Mouse (Mus musculus): ENCODE results near the gene E030018B13Rik. TPM values are rescaled to one million over a fixed set of nuclear protein-coding genes. Genes with fewer than 3 reads are reported as not detected.

E030018B13Rik gene
- not detected in 2 replicates for polyA plus RNA-seq (2016; fragmentation: Nextera tagmentation; extraction: Ambion mirVana)

DNA sequence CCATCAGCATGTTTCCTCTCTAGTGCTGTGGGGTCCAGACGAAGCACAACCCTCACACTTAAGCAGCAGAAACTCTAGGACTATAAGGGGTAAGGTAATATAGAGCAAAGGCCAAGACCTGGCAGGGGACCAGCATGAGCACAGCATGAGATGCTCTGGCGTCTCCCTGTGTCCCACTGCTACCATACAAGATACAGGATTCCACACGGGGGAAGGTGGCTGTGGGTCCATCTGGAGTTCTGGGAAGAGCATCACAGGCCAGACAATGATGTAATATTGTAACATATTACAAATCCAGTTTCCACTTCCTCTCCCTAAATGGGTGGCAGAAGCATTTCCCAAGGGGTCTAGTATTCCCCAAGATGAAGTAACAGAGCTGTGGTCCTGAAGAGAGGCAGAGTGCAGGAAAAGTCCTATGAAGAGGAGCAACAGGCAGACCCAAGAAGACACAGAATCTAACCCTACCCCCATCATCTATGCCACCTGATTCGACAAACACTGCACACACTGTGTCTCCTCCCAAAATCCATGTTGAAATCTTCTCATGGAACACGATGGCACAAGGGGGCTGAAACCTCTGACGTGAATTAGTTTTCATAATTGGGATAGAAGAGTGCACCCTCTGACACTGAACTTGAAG lies at the start of gene E030018B13Rik:
E030018B13Rik (plus strand) TSS at position 590 of the 640 bp plus-strand sequence.
- Histone ChIP-seq H3K27me3 (replicated peaks) (no peaks in the 10 kb centered on the region), H3K9ac (no peak within 1 kb of the TSS), H3K4me1 (peaks cover 90% of the 10 kb centered on the region), H3K9me3 (replicated peaks) (no peaks in the 10 kb centered on the region), H3K4me3 (no peak within 1 kb of the TSS), H3K27ac (no peak within 1 kb of the TSS), H3K4me2 (no peak within 1 kb of the TSS), H3K36me3 (peaks cover 12% of the 10 kb centered on the region; the same call in 1 of the 2 replicates)
- ATAC-seq = no peak
- WGBS (ENCODE audit: insufficient replicate concordance) = 76% methylated on average over 6 of the region's 6 CpGs

DNA sequence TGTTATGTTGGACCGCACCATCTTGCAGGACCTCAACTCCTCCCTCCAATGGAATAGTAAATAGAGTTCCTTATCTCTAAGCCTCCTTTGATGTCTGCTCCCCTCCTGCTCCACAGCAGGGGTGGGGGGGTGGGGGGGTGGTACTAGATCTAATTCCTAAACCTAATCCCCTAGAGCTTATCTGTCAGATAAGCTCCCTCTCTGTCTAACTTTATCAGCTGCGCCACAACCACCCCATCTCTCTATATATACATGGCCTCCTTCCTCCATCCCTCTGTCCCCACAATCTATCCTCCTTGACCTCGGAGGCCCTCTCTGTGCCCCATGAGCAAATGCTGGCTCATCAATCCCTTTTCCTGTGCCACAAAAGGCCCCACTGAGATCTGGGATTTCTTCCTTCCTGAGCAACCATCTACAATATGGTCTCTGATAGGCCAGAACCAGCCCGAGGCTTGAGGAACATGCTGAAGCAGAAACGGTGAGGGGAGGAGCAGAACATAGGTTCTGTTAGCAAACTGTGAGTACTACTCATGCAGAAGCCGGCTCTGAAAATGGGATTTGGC lies 48.2 kb upstream of the E030018B13Rik start:
- Histone ChIP-seq H3K4me2 (no peak overlapping the region), H3K27me3 (replicated peaks) (peaks cover 10% of the 10 kb centered on the region), H3K36me3 (no peaks in the 10 kb centered on the region), H3K4me1 (0 out of 2 replicates have a peak, but pooled peaks cover 4% of the 10 kb centered on the region), H3K4me3 (no peak overlapping the region), H3K9me3 (replicated peaks) (no peaks in the 10 kb centered on the region), H3K27ac (no peak overlapping the region), H3K9ac (no peak overlapping the region)
- ATAC-seq = no peak
- WGBS (ENCODE audit: insufficient replicate concordance) = 28% methylated on average over 6 of the region's 6 CpGs

DNA sequence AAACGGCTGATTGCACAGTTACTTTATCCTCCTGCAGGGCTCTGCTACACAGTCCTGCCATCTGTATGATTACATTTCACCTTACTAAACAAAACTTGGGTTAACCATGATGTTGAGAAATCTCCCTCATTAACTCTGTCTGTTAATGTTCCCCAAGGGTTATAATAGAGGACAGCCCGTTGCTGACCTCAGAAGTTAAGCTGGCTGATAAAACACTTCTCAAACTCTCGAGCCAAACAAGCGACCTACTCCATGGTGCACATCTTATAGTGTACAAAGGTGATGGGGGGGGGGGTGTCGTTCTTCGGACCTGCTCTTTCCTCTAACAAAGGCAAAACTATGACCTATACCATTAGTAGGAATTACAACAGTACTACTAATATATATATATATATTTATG lies 45.0 kb upstream of the E030018B13Rik start:
- Histone ChIP-seq H3K4me1 (peaks cover 9% of the 10 kb centered on the region; the same call in 1 of the 2 replicates), H3K4me3 (no peak overlapping the region), H3K27ac (no peak overlapping the region), H3K9ac (no peak overlapping the region), H3K27me3 (replicated peaks) (peaks cover 20% of the 10 kb centered on the region), H3K4me2 (no peak overlapping the region), H3K36me3 (no peaks in the 10 kb centered on the region), H3K9me3 (replicated peaks) (no peaks in the 10 kb centered on the region)
- WGBS (ENCODE audit: insufficient replicate concordance) = 60% methylated on average over 6 of the region's 6 CpGs
- no peak for ATAC-seq

DNA sequence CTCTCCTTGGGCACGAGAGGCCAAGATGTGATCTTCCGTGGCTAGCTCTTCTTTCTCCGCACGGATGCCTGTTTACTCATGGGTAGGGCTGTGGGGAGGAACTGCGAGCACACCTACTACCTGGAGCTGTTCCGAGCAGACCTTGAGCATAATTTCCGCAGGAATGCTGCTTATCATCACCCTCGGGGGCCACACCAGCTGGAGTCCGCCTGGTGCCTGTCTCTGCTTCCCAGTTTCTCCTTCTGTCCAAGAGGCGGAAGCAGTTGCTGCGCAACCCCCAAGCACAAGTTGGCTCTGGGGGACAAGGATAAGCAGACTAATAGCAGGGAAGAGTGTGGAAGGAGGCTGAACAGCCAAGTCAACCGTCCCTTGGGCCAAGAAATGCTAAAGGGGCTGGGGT lies 42.8 kb upstream of the E030018B13Rik start:
- H3K4me2 ChIP-seq = no peak overlapping the region

DNA sequence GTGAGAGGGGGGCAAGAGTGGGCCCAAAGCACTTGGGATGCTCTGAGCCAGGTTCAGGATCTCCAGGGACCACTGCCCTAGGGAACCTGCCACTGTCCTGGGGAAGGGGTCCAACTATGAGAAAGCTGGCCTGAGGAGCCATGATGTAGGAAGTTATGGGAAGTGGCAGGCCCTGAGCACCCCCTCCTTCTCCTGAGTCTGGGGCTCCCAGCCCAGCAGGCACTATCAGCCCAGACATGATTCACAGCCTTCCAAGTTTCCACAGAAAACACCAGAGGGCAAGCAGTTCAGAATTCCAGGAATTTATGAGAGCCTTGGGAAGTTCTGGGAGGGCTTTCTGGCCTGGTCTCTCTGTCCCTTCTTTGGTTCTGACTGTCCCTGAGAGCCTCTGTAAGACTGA lies 41.0 kb upstream of the E030018B13Rik start:
- Histone ChIP-seq H3K36me3 (no peaks in the 10 kb centered on the region), H3K9ac (no peak overlapping the region), H3K27me3 (replicated peaks) (peaks cover 20% of the 10 kb centered on the region), H3K4me2 (no peak overlapping the region), H3K27ac (no peak overlapping the region), H3K4me3 (no peak overlapping the region), H3K4me1 (peaks cover 17% of the 10 kb centered on the region; the same call in 1 of the 2 replicates), H3K9me3 (replicated peaks) (no peaks in the 10 kb centered on the region)
- ATAC-seq = no peak

More for the DNA sequence above, 42.8 kb upstream of the E030018B13Rik start:
- H3K9me3 ChIP-seq (replicated peaks) = no peaks in the 10 kb centered on the region
- peaks cover 17% of the 10 kb centered on the region; the same call in 1 of the 2 replicates for H3K4me1 ChIP-seq
- H3K27ac ChIP-seq = no peak overlapping the region
- peaks cover 20% of the 10 kb centered on the region for H3K27me3 ChIP-seq (replicated peaks)
- ATAC-seq = no peak
- no peaks in the 10 kb centered on the region for H3K36me3 ChIP-seq
- H3K4me3 ChIP-seq = no peak overlapping the region
- no peak overlapping the region for H3K9ac ChIP-seq
- WGBS (ENCODE audit: insufficient replicate concordance) = 38% methylated on average over 12 of the region's 12 CpGs

DNA sequence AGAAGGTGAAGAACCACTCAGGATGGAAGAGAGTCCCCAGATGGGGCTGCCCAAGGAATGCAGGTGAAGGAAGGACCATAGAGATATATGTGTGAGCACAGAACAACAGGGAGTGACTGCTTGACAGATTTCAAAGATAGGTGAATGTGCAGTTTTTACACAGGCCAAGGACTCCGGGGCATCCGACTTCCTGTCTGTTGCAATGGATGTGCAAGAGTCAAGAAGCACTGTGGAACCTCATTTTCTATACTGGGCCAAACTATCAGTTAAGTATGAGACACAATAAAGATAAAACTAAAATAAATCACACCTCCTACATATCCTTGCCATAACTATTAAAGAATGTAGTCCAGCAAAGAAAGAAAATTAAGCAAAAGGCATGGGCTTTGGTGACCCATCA lies 40.0 kb upstream of the E030018B13Rik start:
- Histone ChIP-seq H3K27ac (no peak overlapping the region), H3K4me3 (no peak overlapping the region), H3K4me2 (no peak overlapping the region), H3K9me3 (replicated peaks) (no peaks in the 10 kb centered on the region), H3K27me3 (replicated peaks) (peaks cover 20% of the 10 kb centered on the region), H3K4me1 (peaks cover 17% of the 10 kb centered on the region; the same call in 1 of the 2 replicates), H3K36me3 (no peaks in the 10 kb centered on the region), H3K9ac (no peak overlapping the region)
- no peak for ATAC-seq
- 30% methylated on average over 2 of the region's 2 CpGs for WGBS (ENCODE audit: insufficient replicate concordance)

DNA sequence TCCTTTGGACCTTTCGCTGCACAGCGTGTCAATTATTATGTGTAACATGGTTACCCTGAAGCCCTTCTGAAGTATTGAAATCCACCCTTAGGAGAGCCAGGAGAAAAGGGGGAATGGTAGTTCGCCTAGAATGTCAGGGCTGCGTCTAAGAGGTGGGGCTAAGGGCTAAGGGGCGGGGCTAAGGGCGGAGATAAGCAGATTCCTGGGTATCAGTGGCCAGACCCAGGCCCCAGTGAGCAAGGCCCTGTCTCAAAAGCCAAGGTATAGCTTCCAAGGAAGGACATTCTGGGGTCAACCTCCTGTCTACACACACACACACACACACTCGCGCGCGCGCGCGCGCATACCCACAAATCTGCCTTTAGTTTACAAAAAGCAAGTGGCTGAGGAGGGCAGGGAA lies 39.0 kb upstream of the E030018B13Rik start:
- peaks cover 21% of the 10 kb centered on the region for H3K27me3 ChIP-seq (replicated peaks)
- no peak overlapping the region for H3K4me3 ChIP-seq
- ATAC-seq = peak; percentile 51; the same call in 1 of the 2 replicates
- 28% methylated on average over 14 of the region's 14 CpGs for WGBS (ENCODE audit: insufficient replicate concordance)
- peaks cover 17% of the 10 kb centered on the region; the same call in 1 of the 2 replicates for H3K4me1 ChIP-seq
- H3K9me3 ChIP-seq (replicated peaks) = no peaks in the 10 kb centered on the region
- no peak overlapping the region for H3K27ac ChIP-seq
- no peak overlapping the region for H3K9ac ChIP-seq
- no peaks in the 10 kb centered on the region for H3K36me3 ChIP-seq
- H3K4me2 ChIP-seq = peak overlapping the region; percentile 42

DNA sequence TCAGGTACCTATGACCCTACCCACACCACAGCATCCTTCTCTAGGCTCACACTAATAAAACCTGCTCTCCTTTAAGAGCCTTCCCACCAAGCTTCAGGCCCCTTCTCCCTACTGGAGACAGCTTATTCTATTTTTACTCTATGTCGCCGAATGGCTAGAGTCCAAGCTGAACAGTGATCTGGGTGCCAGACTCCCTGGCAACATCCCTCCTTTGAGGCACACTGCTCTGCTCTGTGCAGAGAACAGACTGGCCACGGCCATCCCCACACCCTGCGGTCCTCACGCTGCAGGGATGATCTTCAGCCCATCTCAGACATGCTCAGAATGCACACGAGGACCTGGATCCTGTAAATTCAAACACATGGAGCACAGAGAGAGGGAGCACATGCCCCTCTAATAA lies 37.1 kb upstream of the E030018B13Rik start:
- 69% methylated on average over 6 of the region's 6 CpGs for WGBS (ENCODE audit: insufficient replicate concordance)

DNA sequence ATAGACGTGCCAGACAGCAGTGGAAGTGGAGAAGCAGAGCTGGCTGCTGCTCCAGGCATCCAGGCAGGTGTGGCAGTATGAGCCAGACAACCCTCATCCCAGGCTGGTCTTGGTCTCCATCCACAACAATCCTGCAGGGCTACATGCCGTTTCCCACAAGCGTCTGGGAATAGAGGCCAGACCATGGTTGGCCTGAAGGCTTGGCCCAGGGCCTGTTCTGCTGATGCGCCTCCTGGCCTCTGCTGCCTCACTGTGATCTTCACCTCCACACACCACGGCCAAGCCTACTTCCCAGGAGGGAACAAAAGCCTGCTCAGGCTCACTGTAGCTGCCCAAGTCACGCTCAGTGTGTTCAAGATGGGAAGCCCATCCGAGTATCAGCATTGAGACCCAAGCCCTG lies 33.9 kb upstream of the E030018B13Rik start:
- Histone ChIP-seq H3K4me1 (peaks cover 11% of the 10 kb centered on the region; the same call in 1 of the 2 replicates), H3K27ac (no peak overlapping the region), H3K36me3 (0 out of 2 replicates have a peak, but pooled peaks cover 1% of the 10 kb centered on the region), H3K4me2 (no peak overlapping the region), H3K27me3 (replicated peaks) (peaks cover 6% of the 10 kb centered on the region; the same call in 1 of the 2 replicates), H3K9me3 (replicated peaks) (no peaks in the 10 kb centered on the region), H3K4me3 (no peak overlapping the region), H3K9ac (no peak overlapping the region)
- WGBS (ENCODE audit: insufficient replicate concordance) = 69% methylated on average over 7 of the region's 7 CpGs
- ATAC-seq = no peak

More for the DNA sequence above, 37.1 kb upstream of the E030018B13Rik start:
- no peaks in the 10 kb centered on the region for H3K36me3 ChIP-seq
- H3K4me2 ChIP-seq = no peak overlapping the region
- no peaks in the 10 kb centered on the region for H3K9me3 ChIP-seq (replicated peaks)
- H3K4me1 ChIP-seq = peaks cover 17% of the 10 kb centered on the region; the same call in 1 of the 2 replicates
- peaks cover 16% of the 10 kb centered on the region for H3K27me3 ChIP-seq (replicated peaks)
- H3K27ac ChIP-seq = no peak overlapping the region
- no peak for ATAC-seq
- no peak overlapping the region for H3K9ac ChIP-seq
- H3K4me3 ChIP-seq = no peak overlapping the region

DNA sequence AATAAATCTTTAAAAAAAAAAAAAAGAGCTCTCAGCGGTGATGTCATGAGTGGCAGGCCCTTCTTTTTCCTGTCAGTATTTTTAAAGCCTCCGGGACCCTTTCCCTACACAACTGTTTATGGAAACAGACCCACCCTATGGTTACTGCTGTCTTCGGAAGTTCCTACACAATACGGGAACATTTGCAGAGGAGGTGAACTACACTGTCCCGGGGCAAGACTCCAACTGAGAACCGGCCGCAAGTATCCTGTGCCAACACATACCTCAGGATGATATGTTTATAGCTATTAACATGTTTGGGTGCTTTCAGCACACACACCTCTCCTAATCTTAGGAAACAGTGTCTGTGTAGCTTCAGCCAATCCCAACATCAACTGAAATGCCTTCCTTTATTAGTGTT lies 31.6 kb upstream of the E030018B13Rik start:
- H3K4me2 ChIP-seq = no peak overlapping the region
- WGBS (ENCODE audit: insufficient replicate concordance) = 81% methylated on average over 7 of the region's 7 CpGs
- no peak overlapping the region for H3K4me3 ChIP-seq
- ATAC-seq = no peak
- no peak overlapping the region for H3K9ac ChIP-seq
- no peak overlapping the region for H3K27ac ChIP-seq
- 0 out of 2 replicates have a peak, but pooled peaks cover 8% of the 10 kb centered on the region for H3K4me1 ChIP-seq
- peaks cover 13% of the 10 kb centered on the region for H3K36me3 ChIP-seq
- H3K27me3 ChIP-seq (replicated peaks) = peaks cover 6% of the 10 kb centered on the region; the same call in 1 of the 2 replicates
- no peaks in the 10 kb centered on the region for H3K9me3 ChIP-seq (replicated peaks)

DNA sequence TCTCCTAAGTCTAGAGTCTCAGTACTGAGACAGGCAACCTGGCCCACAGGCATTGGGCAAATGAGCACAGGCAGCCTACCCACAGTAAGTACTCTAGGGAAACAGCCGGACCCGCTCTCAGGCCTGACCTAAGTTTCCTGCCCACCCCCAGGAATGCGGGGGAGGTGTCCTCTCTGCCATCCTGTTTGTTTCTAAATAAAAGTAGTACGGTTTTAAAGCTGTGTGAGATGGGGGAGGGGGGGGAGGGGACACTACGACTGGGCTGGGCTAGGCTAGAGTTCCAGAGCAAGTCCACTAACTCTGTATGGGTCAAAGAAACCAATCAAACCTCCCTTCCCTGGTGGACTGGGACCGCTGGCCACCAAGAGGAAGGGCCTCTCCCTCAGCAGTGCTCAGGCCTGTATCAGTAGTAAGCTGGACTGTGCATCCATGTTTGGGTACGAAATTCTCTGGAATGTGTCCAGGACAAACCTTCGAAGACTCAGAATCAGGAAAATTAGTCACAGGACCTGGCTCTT lies 29.6 kb upstream of the E030018B13Rik start:
- WGBS (ENCODE audit: insufficient replicate concordance) = 51% methylated on average over 8 of the region's 8 CpGs
- no peak overlapping the region for H3K4me2 ChIP-seq
- H3K27ac ChIP-seq = 0 out of 2 replicates have a peak overlapping the region, but pooled peaks have one; percentile 25
- H3K36me3 ChIP-seq = peaks cover 31% of the 10 kb centered on the region
- ATAC-seq = peak; percentile 33
- no peaks in the 10 kb centered on the region for H3K9me3 ChIP-seq (replicated peaks)
- H3K27me3 ChIP-seq (replicated peaks) = peaks cover 6% of the 10 kb centered on the region; the same call in 1 of the 2 replicates
- H3K9ac ChIP-seq = no peak overlapping the region
- no peak overlapping the region for H3K4me3 ChIP-seq
- 0 out of 2 replicates have a peak, but pooled peaks cover 8% of the 10 kb centered on the region for H3K4me1 ChIP-seq

DNA sequence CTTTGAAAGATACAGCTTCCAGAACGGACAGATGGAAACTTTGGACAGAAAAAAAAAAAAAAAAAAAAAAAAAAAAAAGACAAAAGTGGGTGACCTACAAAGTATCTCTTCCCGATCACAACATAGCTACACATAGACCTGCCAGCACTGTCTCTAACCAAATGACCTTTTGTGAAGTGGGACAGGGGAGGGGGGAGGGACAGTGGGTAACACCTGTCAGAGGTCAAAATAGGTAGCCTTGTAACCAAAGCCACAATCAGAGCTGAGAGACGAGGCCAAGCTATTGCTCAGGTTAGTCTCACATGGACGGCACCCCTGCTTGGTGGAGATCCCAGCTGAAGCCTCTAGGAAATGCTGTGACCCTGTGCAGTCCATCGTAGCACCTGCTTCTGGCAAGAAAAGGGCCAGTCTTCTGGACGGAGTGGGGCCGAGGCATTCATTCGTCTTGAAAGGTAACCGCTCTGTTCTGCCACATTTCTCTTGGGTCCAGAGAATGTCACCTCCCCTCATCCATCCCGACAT lies 29.0 kb upstream of the E030018B13Rik start:
- H3K9me3 ChIP-seq (replicated peaks) = no peaks in the 10 kb centered on the region
- 0 out of 2 replicates have a peak, but pooled peaks cover 8% of the 10 kb centered on the region for H3K4me1 ChIP-seq
- no peak overlapping the region for H3K9ac ChIP-seq
- H3K4me3 ChIP-seq = no peak overlapping the region
- no peak for ATAC-seq
- H3K36me3 ChIP-seq = peaks cover 31% of the 10 kb centered on the region
- WGBS (ENCODE audit: insufficient replicate concordance) = 75% methylated on average over 10 of the region's 10 CpGs
- no peak overlapping the region for H3K27ac ChIP-seq
- H3K27me3 ChIP-seq (replicated peaks) = peaks cover 5% of the 10 kb centered on the region; the same call in 1 of the 2 replicates
- no peak overlapping the region for H3K4me2 ChIP-seq

Measured in liver, embryonic 12.5 days (tissue).